Mouse (Mus musculus) olfactory bulb, adult 2 months (tissue): Measurements from ENCODE around the gene Wap. TPM values are rescaled to one million over a fixed set of nuclear protein-coding genes. Genes with fewer than 3 reads are reported as not detected.

Experiments
- H3K27ac ChIP-seq: fragments of 200-500 bp; 2 replicates; pipeline ENCODE4 v1.5.1; 2012; ENCODE audit warnings: low read depth, low read length; ENCODE audit not compliant: insufficient read depth
- H3K4me1 ChIP-seq: fragments of 200-500 bp; 2 replicates; pipeline ENCODE4 v1.6.1; 2012; ENCODE audit warnings: low read length; ENCODE audit not compliant: control insufficient read depth, insufficient read depth
- H3K4me3 ChIP-seq: fragments of 200-500 bp; 2 replicates; pipeline ENCODE4 v1.5.1; 2012; ENCODE audit warnings: mild to moderate bottlenecking, low read depth, low read length, moderate library complexity; ENCODE audit not compliant: insufficient read depth
- CTCF ChIP-seq: fragments of 200-500 bp; IDR thresholded peaks from 2 replicates; pipeline ENCODE4 v1.5.1; 2012; ENCODE audit warnings: low read depth, mild to moderate bottlenecking, low read length, moderate library complexity; ENCODE audit not compliant: insufficient read depth
- POLR2A ChIP-seq: fragments of 200-500 bp; IDR thresholded peaks from 2 replicates; pipeline ENCODE4 v1.6.1; 2012; ENCODE audit warnings: mild to moderate bottlenecking, low read depth, low read length, moderate library complexity; ENCODE audit not compliant: insufficient read depth
- WGBS: fragments of 180-500 bp; shearing (Covaris S2); methylation state at CpG from one replicate; pipeline ENCODE4 v1.1.7; 2018; 5-methylcytosine and 5-hydroxymethylcytosine counted together
- polyA plus RNA-seq: library from polyadenylated mRNA; stranded (reverse); fragments of >200 nt; gene quantifications from 2 replicates; pipeline ENCODE4 v1.2.4, GENCODE M21; 2012; ENCODE audit warnings: low replicate concordance; ENCODE audit not compliant: missing spikeins, insufficient read depth, insufficient read length

Wap gene
- polyA plus RNA-seq, 1 experiment = not detected

GRCm38 (mm10) chr11:6601649-6602480, 36.6 kb downstream of the Wap start:
- H3K4me1 ChIP-seq = peaks cover 68% of the 10 kb centered on the region
- WGBS = 78% methylated on average over 20 of the region's 20 CpGs
- no peak for TF ChIP-seq POLR2A
- no peak for TF ChIP-seq CTCF
- no peak overlapping the region for H3K4me3 ChIP-seq
- H3K27ac ChIP-seq = no peak overlapping the region

- TF ChIP-seq CTCF (no peak), POLR2A (0 out of 2 replicates have a peak, but pooled peaks have one; percentile 33)
- no peak overlapping the region for H3K4me3 ChIP-seq
- no peak overlapping the region for H3K27ac ChIP-seq
- WGBS = 87% methylated on average over 8 of the region's 8 CpGs
- peaks cover 66% of the 10 kb centered on the region for H3K4me1 ChIP-seq
Measured at GRCm38 (mm10) chr11:6600284-6600944, 38.0 kb downstream of the Wap start.

GRCm38 (mm10) chr11:6599831-6600230, 38.6 kb downstream of the Wap start:
- WGBS = 80% methylated on average over 6 of the region's 6 CpGs
- H3K4me3 ChIP-seq = no peak overlapping the region; the same call in 1 of the 2 replicates
- no peak for TF ChIP-seq POLR2A
- no peak for TF ChIP-seq CTCF
- H3K4me1 ChIP-seq = peaks cover 66% of the 10 kb centered on the region
- no peak overlapping the region for H3K27ac ChIP-seq

- Histone ChIP-seq H3K4me1 (peaks cover 62% of the 10 kb centered on the region), H3K4me3 (peak overlapping the region; percentile 19), H3K27ac (0 out of 2 replicates have a peak overlapping the region, but pooled peaks have one; percentile 7)
- TF ChIP-seq POLR2A (no peak), CTCF (no peak)
- WGBS = 21% methylated on average over 27 of the region's 27 CpGs
Measured at GRCm38 (mm10) chr11:6599011-6599681, 39.3 kb downstream of the Wap start.

- WGBS = 58% methylated on average over 19 of the region's 19 CpGs
- Histone ChIP-seq H3K4me3 (peak overlapping the region; percentile 19; the same call in 1 of the 2 replicates), H3K27ac (no peak overlapping the region), H3K4me1 (peaks cover 63% of the 10 kb centered on the region)
- TF ChIP-seq POLR2A (no peak), CTCF (no peak)
Measured at GRCm38 (mm10) chr11:6598191-6598889, 40.1 kb downstream of the Wap start.

- Histone ChIP-seq H3K4me1 (peaks cover 62% of the 10 kb centered on the region), H3K4me3 (no peak overlapping the region), H3K27ac (no peak overlapping the region)
- no peak for TF ChIP-seq POLR2A
- WGBS = 59% methylated on average over 7 of the region's 7 CpGs
Measured at GRCm38 (mm10) chr11:6597523-6597922, 40.9 kb downstream of the Wap start.

- Histone ChIP-seq H3K27ac (no peak overlapping the region), H3K4me3 (no peak overlapping the region), H3K4me1 (peaks cover 53% of the 10 kb centered on the region)
- WGBS = 83% methylated on average over 3 of the region's 3 CpGs
- no peak for TF ChIP-seq CTCF
- TF ChIP-seq POLR2A = no peak
Measured at GRCm38 (mm10) chr11:6596616-6597015, 41.8 kb downstream of the Wap start.

GRCm38 (mm10) chr11:6596205-6596604, 42.2 kb downstream of the Wap start:
- no peak overlapping the region for H3K4me3 ChIP-seq
- peaks cover 52% of the 10 kb centered on the region for H3K4me1 ChIP-seq
- WGBS = 97% methylated on average over 6 of the region's 6 CpGs
- H3K27ac ChIP-seq = no peak overlapping the region
- no peak for TF ChIP-seq POLR2A
- no peak for TF ChIP-seq CTCF

- Histone ChIP-seq H3K4me1 (peaks cover 46% of the 10 kb centered on the region), H3K4me3 (no peak overlapping the region), H3K27ac (no peak overlapping the region)
- no peak for TF ChIP-seq POLR2A
- no peak for TF ChIP-seq CTCF
- 92% methylated on average over 5 of the region's 5 CpGs for WGBS
Measured at GRCm38 (mm10) chr11:6595339-6595738, 43.1 kb downstream of the Wap start.
